Mouse (Mus musculus) stomach, embryonic 14.5 days (tissue): ENCODE results near the gene Dnajc4. TPM values are rescaled to one million over a fixed set of nuclear protein-coding genes. Genes with fewer than 3 reads are reported as not detected.
A peak's percentile ranks its signal among the peaks of the same experiment; 100 is the strongest.

ENCODE experiments used
- ATAC-seq: fragments of 200-750 bp; cut with Nextera tagmentation; 2 replicates; pipeline ENCODE4 v1.8.0; 2017; ENCODE audit warnings: low read depth, moderate TSS enrichment; ENCODE audit not compliant: insufficient number of reproducible peaks, insufficient read depth, low FRiP score
- H3K27ac ChIP-seq: fragments of 300-500 bp; sonication (generic); 2 replicates; pipeline ENCODE4 v1.5.1; 2014; ENCODE audit warnings: mild to moderate bottlenecking, low read length, moderate library complexity, mixed read lengths
- H3K27me3 ChIP-seq: fragments of 300-500 bp; sonication (generic); 2 replicates; pipeline ENCODE4 v1.6.1; 2014; ENCODE audit warnings: low read length, control low read depth, mixed read lengths; ENCODE audit not compliant: control insufficient read depth, insufficient read depth
- H3K36me3 ChIP-seq: fragments of 300-500 bp; sonication (generic); 2 replicates; pipeline ENCODE4 v1.6.1; 2014; ENCODE audit warnings: mild to moderate bottlenecking, control low read depth, low read length, moderate library complexity, mixed read lengths; ENCODE audit not compliant: control insufficient read depth, insufficient read depth
- H3K4me1 ChIP-seq: fragments of 300-500 bp; sonication (generic); 2 replicates; pipeline ENCODE4 v1.6.1; 2014; ENCODE audit warnings: low read length, control low read depth, mixed read lengths; ENCODE audit not compliant: control insufficient read depth, insufficient read depth
- H3K4me2 ChIP-seq: fragments of 300-500 bp; sonication (generic); replicated peaks from 2 replicates; pipeline ENCODE4 v1.6.1; 2014; ENCODE audit warnings: low read depth, low read length, control low read depth
- H3K4me3 ChIP-seq: fragments of 300-500 bp; sonication (generic); 2 replicates; pipeline ENCODE4 v1.5.1; 2014; ENCODE audit warnings: low read depth, low read length, control low read depth
- H3K9ac ChIP-seq: fragments of 300-500 bp; sonication (generic); replicated peaks from 2 replicates; pipeline ENCODE4 v1.6.1; 2014; ENCODE audit warnings: low read depth, mild to moderate bottlenecking, control low read depth, low read length, moderate library complexity, mixed read lengths
- H3K9me3 ChIP-seq: fragments of 300-500 bp; sonication (generic); 2 replicates; pipeline ENCODE4 v1.6.1; 2016; ENCODE audit warnings: low read depth, low read length, control low read depth; ENCODE audit not compliant: control insufficient read depth
- WGBS: fragments of 180-500 bp; shearing (Covaris S2); extraction: QIAGEN DNeasy Blood & Tissue Kit; methylation state at CpG from one replicate; pipeline ENCODE4 v1.1.7; 2014; 5-methylcytosine and 5-hydroxymethylcytosine counted together
- polyA plus RNA-seq: library from polyadenylated mRNA; unstranded; fragments of >200 nt; fragmentation: Nextera tagmentation; extraction: Ambion mirVana; gene quantifications from 2 replicates; pipeline ENCODE4 v1.2.1, GENCODE M21; 2014

Gene Dnajc4
- polyA plus RNA-seq, 1 experiment from 2014 or later, result 31.2 TPM

GRCm38 (mm10) chr19:6974211-6975205 is 17.9 kb downstream of the Dnajc4 start, which contains the start of gene Ppp1r14b:
Gene Ppp1r14b (plus strand): TSS chr19:6974968.
- Histone ChIP-seq H3K9ac (peak within 1 kb of the TSS; percentile 82), H3K4me3 (peak within 1 kb of the TSS; percentile 77), H3K9me3 (no peaks in the 10 kb centered on the region), H3K36me3 (peaks cover 13% of the 10 kb centered on the region), H3K4me2 (peak within 1 kb of the TSS; percentile 93), H3K4me1 (peaks cover 49% of the 10 kb centered on the region), H3K27me3 (no peaks in the 10 kb centered on the region), H3K27ac (peak within 1 kb of the TSS; percentile 94)
- WGBS, result under 1% methylated on average over 81 of the region's 84 CpGs
- peak; percentile 60 for ATAC-seq

DNA sequence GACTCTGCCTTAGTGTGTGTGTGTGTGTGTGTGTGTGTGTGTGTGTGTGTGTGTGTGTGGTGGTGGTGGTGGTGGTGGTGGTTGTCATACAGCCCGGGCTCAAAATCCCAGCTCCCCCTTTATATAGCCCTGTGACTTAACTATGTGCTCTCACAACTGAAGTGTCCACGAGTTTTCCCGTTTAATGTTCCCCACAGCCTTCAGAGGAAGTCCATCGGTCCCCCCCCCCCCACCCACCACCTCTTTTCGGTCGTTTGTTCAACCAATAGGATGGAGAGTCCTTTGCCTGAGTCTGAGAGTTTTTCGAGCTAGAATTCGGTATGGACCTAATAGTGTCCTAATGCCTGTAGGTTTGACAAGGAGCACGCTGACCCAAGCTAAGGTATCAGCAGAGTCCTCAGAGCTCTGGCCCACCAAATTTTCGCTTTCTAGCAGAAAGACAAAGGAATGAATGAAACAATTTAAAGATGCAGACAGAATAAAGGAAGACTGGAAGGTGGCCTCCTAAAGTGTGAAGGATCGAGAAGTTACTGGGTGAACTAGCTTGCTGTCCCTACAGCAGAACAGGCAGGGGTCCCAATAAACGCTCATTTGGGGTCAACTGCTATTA is 18.7 kb downstream of the Dnajc4 start:
- ATAC-seq, result no peak

DNA sequence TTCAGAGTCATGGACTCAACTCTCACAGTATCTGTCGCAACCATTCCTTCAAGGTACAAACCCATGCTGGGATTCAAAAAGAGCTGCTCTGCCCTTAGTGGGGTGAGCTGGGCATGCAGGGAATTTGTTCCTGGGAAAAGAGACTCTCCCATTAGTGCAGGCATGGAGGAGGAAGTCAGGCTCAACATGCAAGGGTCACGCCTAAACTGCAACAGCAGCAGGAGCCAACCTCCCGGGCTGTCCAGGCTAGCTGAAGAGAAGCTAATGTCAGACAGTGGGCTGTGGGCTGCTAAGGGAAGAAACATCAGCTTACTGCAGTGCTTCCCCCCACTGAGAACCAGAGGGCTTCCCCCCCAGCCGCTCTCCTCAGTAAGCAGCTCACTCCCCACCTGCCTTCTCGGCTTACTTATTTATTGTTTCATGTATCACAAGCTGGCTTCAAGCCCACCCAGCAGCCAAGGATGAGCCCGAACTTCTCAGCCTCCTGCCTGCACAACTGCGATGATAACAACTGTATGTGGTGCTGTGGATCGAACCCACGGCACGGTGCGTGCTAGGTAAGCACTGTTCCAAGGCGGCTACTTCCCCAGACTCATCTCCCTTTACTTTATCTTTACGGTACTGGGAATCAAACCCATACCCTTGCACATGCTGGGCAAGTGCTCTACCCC is 20.0 kb downstream of the Dnajc4 start:
- Histone ChIP-seq H3K4me3 (no peak overlapping the region), H3K9ac (no peak overlapping the region), H3K4me2 (no peak overlapping the region), H3K27me3 (no peaks in the 10 kb centered on the region), H3K36me3 (0 out of 2 replicates have a peak, but pooled peaks cover 3% of the 10 kb centered on the region), H3K27ac (no peak overlapping the region), H3K4me1 (peaks cover 52% of the 10 kb centered on the region), H3K9me3 (no peaks in the 10 kb centered on the region)
- WGBS, result 77% methylated on average over 13 of the region's 13 CpGs
- no peak for ATAC-seq

More for the DNA sequence above, 18.7 kb downstream of the Dnajc4 start:
- H3K4me3 ChIP-seq, result peak overlapping the region; percentile 77
- H3K36me3 ChIP-seq, result peaks cover 13% of the 10 kb centered on the region
- 0 out of 2 replicates have a peak overlapping the region, but pooled peaks have one; percentile 2 for H3K9ac ChIP-seq
- H3K27ac ChIP-seq, result no peak overlapping the region
- H3K9me3 ChIP-seq, result no peaks in the 10 kb centered on the region
- H3K4me1 ChIP-seq, result peaks cover 43% of the 10 kb centered on the region
- H3K27me3 ChIP-seq, result no peaks in the 10 kb centered on the region
- peak overlapping the region; percentile 44 for H3K4me2 ChIP-seq
- 27% methylated on average over 12 of the region's 12 CpGs for WGBS

DNA sequence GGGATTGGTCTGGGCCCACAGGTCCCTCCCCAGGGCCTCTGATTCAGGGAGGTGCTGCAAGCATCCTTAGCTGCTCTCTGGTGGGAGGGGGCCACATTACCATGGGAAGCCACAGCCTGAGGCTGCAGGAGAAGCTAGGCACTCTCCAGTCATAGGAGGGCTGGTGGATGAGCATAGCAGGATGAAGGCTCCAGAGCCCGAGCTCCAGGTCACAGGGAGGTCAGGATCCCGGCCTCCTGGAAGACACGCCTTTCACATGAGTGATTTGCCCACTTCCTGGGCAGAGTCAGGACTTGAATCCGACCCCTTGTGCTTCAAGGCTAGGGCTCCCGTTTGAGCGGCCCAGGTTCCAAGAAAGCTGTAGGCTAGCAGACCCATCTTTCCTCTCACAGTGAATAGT is 20.7 kb downstream of the Dnajc4 start:
- WGBS, result 31% methylated on average over 6 of the region's 6 CpGs

GRCm38 (mm10) chr19:6970460-6971085 is 21.8 kb downstream of the Dnajc4 start:
- Histone ChIP-seq H3K36me3 (peaks cover 10% of the 10 kb centered on the region; the same call in 1 of the 2 replicates), H3K4me2 (peak overlapping the region; percentile 94), H3K27ac (peak overlapping the region; percentile 39; the same call in 1 of the 2 replicates), H3K4me3 (no peak overlapping the region), H3K4me1 (peaks cover 41% of the 10 kb centered on the region), H3K9me3 (no peaks in the 10 kb centered on the region), H3K9ac (peak overlapping the region; percentile 25; the same call in 1 of the 2 replicates), H3K27me3 (no peaks in the 10 kb centered on the region)
- WGBS, result 18% methylated on average over 11 of the region's 11 CpGs
- ATAC-seq, result no peak

More for the DNA sequence above, 20.7 kb downstream of the Dnajc4 start:
- H3K9me3 ChIP-seq, result no peaks in the 10 kb centered on the region
- no peak overlapping the region for H3K27ac ChIP-seq
- H3K4me1 ChIP-seq, result peaks cover 51% of the 10 kb centered on the region
- no peak overlapping the region; the same call in 1 of the 2 replicates for H3K9ac ChIP-seq
- no peak overlapping the region for H3K4me2 ChIP-seq
- H3K27me3 ChIP-seq, result no peaks in the 10 kb centered on the region
- ATAC-seq, result no peak
- H3K4me3 ChIP-seq, result no peak overlapping the region
- H3K36me3 ChIP-seq, result no peaks in the 10 kb centered on the region

- H3K4me1 ChIP-seq, result peaks cover 41% of the 10 kb centered on the region
- peak overlapping the region; percentile 68 for H3K4me3 ChIP-seq
- H3K4me2 ChIP-seq, result peak overlapping the region; percentile 94
- peaks cover 17% of the 10 kb centered on the region for H3K36me3 ChIP-seq
- no peaks in the 10 kb centered on the region for H3K27me3 ChIP-seq
- H3K9me3 ChIP-seq, result no peaks in the 10 kb centered on the region
- H3K27ac ChIP-seq, result peak overlapping the region; percentile 39; the same call in 1 of the 2 replicates
- WGBS, result under 1% methylated on average over 55 of the region's 55 CpGs
- peak overlapping the region; percentile 83 for H3K9ac ChIP-seq
- peak; percentile 66 for ATAC-seq
Observed at GRCm38 (mm10) chr19:6969665-6970381, 22.5 kb downstream of the Dnajc4 start.

DNA sequence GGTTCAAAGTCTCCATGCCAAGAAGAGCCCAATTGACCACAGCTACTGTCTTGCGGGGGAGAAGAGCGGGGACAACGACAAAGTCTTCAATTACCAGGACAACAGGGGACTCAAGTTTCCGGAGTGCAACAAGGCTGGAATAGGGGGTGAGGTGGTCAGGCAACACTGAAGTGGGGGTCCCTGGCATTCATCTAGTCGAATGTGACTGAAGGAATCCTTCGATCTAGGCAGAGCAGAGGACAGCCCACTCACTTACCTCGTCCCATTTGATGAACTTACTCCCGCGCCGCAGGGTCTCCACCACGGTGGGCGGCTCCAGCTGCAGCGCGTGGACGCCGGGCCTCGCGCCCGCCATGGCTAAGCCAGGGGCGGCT is 23.1 kb downstream of the Dnajc4 start:
- H3K4me1 ChIP-seq, result peaks cover 41% of the 10 kb centered on the region
- H3K9me3 ChIP-seq, result no peaks in the 10 kb centered on the region
- H3K27ac ChIP-seq, result peak overlapping the region; percentile 35; the same call in 1 of the 2 replicates
- peak overlapping the region; percentile 83 for H3K9ac ChIP-seq
- no peak; the same call in 1 of the 2 replicates for ATAC-seq
- H3K4me3 ChIP-seq, result peak overlapping the region; percentile 68
- H3K36me3 ChIP-seq, result peaks cover 22% of the 10 kb centered on the region
- H3K27me3 ChIP-seq, result no peaks in the 10 kb centered on the region
- peak overlapping the region; percentile 94 for H3K4me2 ChIP-seq
- under 1% methylated on average over 20 of the region's 20 CpGs for WGBS
